Mouse (Mus musculus) spleen, adult 2 months (tissue): ENCODE data around the gene Sned1.

Experiments used
- CTCF ChIP-seq: fragments of 200-500 bp; IDR thresholded peaks from 2 replicates; pipeline ENCODE4 v1.5.1; 2011; ENCODE audit warnings: mild to moderate bottlenecking, inconsistent platforms; ENCODE audit not compliant: insufficient read depth, insufficient read length, insufficient replicate concordance; ENCODE audit errors: extremely low read depth
- POLR2A ChIP-seq: fragments of 200-500 bp; IDR thresholded peaks from 2 replicates; pipeline ENCODE4 v1.6.1; 2011; ENCODE audit warnings: low read depth, low read length, inconsistent platforms

DNA sequence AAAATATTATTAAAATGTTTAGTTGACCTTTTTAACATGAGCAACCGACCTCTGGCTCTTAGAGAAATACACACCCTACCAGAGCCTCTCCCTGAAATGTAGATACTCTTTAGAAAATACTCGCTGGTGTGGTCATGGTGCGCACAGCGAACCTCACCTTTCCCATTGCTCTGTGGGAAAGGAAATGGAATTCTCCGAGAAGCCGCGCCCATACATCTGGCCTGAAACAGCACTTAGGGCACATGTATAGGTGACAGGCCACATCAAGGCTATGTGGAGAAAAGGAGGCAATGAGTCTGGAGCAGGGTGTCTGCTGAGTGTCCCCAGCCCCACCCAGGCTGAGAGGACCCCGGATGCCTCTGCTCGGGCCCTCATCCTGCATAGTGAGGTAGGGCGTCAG lies 2.0 kb downstream of the Sned1 start:
- no peak for TF ChIP-seq CTCF
- TF ChIP-seq POLR2A, result no peak
